Mouse (Mus musculus) urinary bladder, postnatal 0 days (tissue): Measurements from ENCODE around the gene Smco1. TPM values are rescaled to one million over a fixed set of nuclear protein-coding genes. Genes with fewer than 3 reads are reported as not detected.
A peak's percentile ranks its signal among the peaks of the same experiment; 100 is the strongest.

Source experiments
- microRNA counts: library from miRNA; unstranded; fragments of <30 nt; microRNA quantifications from one replicate; lab custom pipeline; 2016
- microRNA-seq: library from miRNA; unstranded; fragments of <30 nt; microRNA quantifications from one replicate; pipeline ENCODE4, GENCODE M21; 2016
- polyA plus RNA-seq: library from polyadenylated mRNA; unstranded; fragments of >200 nt; fragmentation: Nextera tagmentation; extraction: Ambion mirVana; gene quantifications from 2 replicates; pipeline ENCODE4 v1.2.1, GENCODE M21; 2015

Gene Smco1
- not detected in 2 replicates for polyA plus RNA-seq

DNA sequence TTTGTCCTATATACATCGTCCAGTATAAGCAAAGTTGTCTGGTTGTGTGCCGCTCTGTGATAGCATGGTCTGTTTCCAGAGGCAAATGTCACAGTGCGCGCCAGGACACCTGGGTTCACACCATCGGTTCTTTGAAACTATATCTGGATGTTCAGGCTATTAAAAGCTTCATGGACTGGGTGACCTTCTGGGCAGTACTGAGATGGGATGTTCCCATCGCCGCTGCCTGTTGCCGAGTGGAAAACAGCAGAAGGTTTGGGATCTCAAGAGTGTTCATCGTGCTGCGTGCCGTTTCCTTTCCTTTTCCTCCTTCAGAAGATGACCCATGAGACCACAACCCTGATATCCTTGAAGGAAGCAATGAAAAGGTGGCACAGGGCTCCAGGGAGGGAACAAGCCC lies at the start of gene Smco1:
TSS of gene Smco1 (plus strand) at position 178 of the 400 bp plus-strand sequence.

DNA sequence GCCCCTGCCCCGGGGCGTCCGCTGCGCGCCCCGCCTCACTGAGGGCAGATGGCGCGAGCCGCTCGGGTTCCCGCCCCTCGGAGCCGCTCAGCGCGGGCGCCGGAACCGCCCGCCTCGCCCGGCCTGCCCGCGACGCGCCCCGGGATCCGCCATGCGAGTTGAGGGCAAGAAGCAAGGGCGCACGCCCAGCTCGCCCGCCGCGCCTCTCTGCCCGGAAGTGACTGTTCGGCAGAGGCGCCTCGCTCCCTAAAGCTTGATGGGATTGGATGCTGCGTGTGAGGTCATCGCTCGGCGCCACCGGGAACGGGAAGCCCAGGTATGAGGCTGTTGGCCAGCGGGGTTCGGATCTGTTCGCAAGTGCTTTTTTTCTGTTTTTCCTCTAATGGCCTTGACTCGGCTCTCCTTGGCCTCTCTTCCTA lies 24.3 kb upstream of the Smco1 start, which contains the start of the genes Fbxo45 and Wdr53:
TSS of gene Fbxo45 (minus strand) at position 207 of the 419 bp plus-strand sequence.
TSS of gene Wdr53 (plus strand) at position 276 of the 419 bp plus-strand sequence.

DNA sequence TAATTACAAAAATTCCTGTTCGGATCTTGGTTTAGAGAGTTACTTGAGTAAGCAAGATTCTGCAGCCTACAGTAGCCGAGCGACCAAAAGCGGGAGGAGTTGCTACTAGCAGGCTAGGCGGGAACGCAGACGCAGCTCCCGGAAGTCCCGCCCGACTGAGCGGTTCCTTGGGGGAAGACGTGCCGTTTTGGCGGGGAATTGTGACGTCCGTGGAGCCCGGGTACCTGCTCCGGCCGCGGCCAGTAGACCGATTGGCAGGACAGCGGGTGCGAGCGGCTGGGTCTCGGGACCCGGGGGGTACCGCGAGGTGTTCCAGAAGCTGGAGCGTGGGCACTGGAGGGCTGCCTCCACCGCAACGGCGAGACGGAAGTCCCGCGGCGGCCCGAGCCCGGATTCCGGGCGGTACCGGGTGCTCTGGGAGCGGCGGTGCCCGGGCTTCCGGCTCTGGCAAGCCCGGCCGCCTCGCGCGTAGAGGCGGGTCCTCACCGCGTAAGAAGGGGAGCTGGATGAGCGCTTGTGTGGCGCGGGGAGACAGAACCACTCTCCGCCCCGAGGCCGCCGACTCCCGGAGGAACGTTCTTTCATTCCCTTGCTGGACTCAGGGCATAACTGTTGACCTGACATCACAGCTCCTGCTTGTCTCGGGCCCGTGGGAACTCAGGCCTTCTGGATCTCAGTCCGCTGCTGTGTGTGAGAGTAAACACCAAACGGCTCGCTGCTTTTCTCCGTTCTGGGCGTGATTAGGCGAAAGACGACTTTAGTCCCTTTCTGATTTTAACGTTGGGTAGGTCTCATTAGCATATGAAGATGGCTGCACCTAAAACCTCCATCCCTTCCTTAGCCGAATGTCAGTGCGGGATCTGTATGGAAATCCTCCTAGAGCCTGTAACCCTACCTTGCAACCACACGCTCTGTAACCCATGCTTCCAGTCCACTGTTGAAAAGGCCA lies 6.3 kb downstream of the Smco1 start, which contains the start of gene Rnf168:
TSS of gene Rnf168 (plus strand) at position 152 of the 949 bp plus-strand sequence.

MicroRNA genes within 50 kb of the gene (microRNA counts, 519-probe panel; counts per million panel counts)
- microRNA mmu-miR-1946a (lab: Ali Mortazavi, UCI): 392 counts per million, percentile 1 among the panel's probes with 10 or more counts

Small RNAs within 50 kb of the gene (microRNA-seq; reads per million reads assigned to microRNA genes)
- gene Mir1946a: not detected

Other genes starting within 250 kb of the Smco1 start
- 32.3 and 38.3 TPM in 2 replicates for gene Pak2, start 192.1 kb upstream of the Smco1 start, polyA plus RNA-seq
- gene Pigx, start 171.7 kb upstream of the Smco1 start, polyA plus RNA-seq: 68.3 and 74.3 TPM in 2 replicates
- gene Cep19, start 171.7 kb upstream of the Smco1 start, polyA plus RNA-seq: 11.6 and 12.2 TPM in 2 replicates
- 13.7 and 16.6 TPM in 2 replicates for gene Nrros, start 105.9 kb upstream of the Smco1 start, polyA plus RNA-seq
- gene Bex6, start 91.6 kb upstream of the Smco1 start, polyA plus RNA-seq: not detected in 2 replicates
- gene Fbxo45, start 24.3 kb upstream of the Smco1 start, polyA plus RNA-seq: 5.7 and 7.4 TPM in 2 replicates
- 11.9 and 13.8 TPM in 2 replicates for gene Wdr53, start 24.2 kb upstream of the Smco1 start, polyA plus RNA-seq
- gene Rnf168, start 6.0 kb downstream of the Smco1 start, polyA plus RNA-seq: 15.5 and 18.5 TPM in 2 replicates
- 6.7 and 10.8 TPM in 2 replicates for gene Ubxn7, start 60.8 kb downstream of the Smco1 start, polyA plus RNA-seq
- not detected in 2 replicates for gene Tm4sf19, start 129.0 kb downstream of the Smco1 start, polyA plus RNA-seq
- gene Tctex1d2, start 148.2 kb downstream of the Smco1 start, polyA plus RNA-seq: 36.2 and 36.6 TPM in 2 replicates
- gene Pcyt1a, start 159.5 kb downstream of the Smco1 start, polyA plus RNA-seq: 29.8 and 36.1 TPM in 2 replicates
- 0.35 and 0.55 TPM in 2 replicates for gene Slc51a, start 216.4 kb downstream of the Smco1 start, polyA plus RNA-seq
- not detected in 2 replicates for gene Zdhhc19, start 224.8 kb downstream of the Smco1 start, polyA plus RNA-seq